Mouse (Mus musculus): ENCODE data around the gene Tlx3. TPM values are rescaled to one million over a fixed set of nuclear protein-coding genes. Genes with fewer than 3 reads are reported as not detected.

Tlx3 gene
- not detected for total RNA-seq (2018; cell fraction: chromatin; rRNA removed)
- total RNA-seq (2018; cell fraction: cytosol; rRNA removed) = not detected
- total RNA-seq (2018; cell fraction: nucleus; rRNA removed) = not detected
- not detected in 3 replicates for polyA plus RNA-seq (2018)

DNA sequence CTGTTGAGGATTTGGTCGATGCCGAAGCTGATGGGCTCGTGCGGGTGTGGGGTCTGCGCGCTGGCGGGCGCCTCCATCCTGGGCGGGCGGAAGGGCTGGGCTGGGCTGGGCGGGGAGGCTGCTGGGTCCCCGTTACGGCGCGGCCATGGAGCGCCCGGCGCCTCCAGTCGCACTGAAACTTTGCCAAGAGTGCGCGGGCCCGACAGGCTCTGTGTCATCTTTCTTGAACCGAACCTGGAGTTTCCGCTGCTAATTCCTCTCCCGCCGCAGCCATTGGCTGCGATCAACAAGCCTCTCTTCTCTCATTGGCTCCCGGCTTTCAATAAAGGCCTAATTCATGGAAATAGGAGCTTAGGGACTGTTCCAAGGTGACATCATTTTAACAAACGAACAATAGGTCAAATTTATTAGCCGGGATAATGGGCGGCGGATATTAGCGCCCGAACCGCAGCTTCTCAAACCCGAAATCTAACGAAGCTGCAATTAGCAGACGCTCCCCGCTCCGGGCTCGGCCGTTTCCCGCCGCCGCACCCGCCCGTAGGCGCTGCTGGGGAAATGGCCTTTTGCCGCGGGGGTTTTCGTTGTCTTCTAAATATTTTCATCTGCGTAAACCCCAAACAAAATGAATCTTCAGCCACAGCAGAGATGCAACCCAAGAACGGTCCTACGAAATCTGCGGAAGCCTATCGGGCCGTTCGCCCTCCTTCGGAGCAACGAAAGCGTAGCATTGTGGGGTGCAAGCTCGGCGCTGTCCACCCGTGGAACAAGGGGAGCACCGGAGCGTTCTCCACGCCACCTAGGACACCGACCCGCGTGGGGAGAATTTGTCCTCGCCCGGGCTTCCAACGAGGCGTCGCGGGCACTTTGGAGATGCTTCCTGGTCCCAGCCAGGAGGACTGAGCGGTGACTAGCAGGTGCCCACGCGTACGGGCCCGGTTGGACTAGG lies at the start of gene Tlx3:
Tlx3 (minus strand) TSS at position 207 of the 946 bp plus-strand sequence.
- WGBS (ENCODE audit: missing documents) = 4% methylated on average over 78 of the region's 81 CpGs
- Histone ChIP-seq H3K27ac (no peak within 1 kb of the TSS), H3K4me3 (ENCODE audit: inconsistent target) (no peak within 1 kb of the TSS), H3K79me2 (ENCODE audit: inconsistent target) (no peaks in the 10 kb centered on the region), H3K36me3 (ENCODE audit: inconsistent target) (no peaks in the 10 kb centered on the region)

DNA sequence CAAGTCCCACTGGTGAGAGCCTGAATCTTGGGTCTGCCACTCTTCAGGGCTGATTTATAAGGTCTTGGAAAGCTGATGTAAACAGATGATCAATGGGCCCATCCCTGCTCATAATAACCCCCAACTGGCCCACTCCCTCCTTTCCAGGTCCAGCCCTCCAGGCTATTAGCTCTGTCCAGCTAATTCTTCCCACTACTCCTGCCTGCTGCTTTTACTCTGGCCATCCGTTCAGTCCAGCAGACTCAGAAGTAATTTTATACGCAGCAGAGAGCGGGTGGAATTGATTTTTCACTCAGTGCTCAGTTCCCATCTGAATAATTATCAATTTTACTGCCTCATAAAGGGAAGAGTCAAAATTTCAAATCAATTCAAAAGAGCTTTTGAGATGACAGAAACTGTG lies 36.9 kb upstream of the Tlx3 start:
- no peak overlapping the region for H3K27ac ChIP-seq
- 91% methylated on average over 3 of the region's 3 CpGs for WGBS (ENCODE audit: missing documents)
- no peaks in the 10 kb centered on the region for H3K36me3 ChIP-seq (ENCODE audit: inconsistent target)
- no peak overlapping the region for H3K4me3 ChIP-seq (ENCODE audit: inconsistent target)
- H3K79me2 ChIP-seq (ENCODE audit: inconsistent target) = no peaks in the 10 kb centered on the region

DNA sequence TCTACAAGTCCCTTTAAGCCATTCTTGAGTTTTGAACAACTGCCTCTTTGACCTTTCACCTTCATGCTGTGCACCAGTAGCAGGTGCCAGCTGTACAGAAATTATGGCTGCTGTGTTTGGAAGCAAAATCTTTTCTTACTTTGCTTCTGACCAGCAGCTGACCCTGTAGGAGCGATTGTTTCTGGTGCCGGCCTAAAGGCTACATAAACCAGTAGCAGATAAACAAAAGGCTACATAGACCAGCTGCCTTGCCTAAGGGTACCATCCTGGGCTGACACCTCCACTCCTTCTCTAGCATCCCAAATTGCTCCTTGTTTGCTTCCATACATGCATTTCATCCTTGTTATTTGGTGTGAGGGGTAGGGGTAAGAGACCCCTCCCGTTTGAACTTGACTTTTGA lies 30.7 kb upstream of the Tlx3 start:
- H3K4me3 ChIP-seq (ENCODE audit: inconsistent target) = no peak overlapping the region
- no peak overlapping the region for H3K27ac ChIP-seq
- no peaks in the 10 kb centered on the region for H3K36me3 ChIP-seq (ENCODE audit: inconsistent target)
- H3K79me2 ChIP-seq (ENCODE audit: inconsistent target) = no peaks in the 10 kb centered on the region
- 85% methylated on average over 3 of the region's 3 CpGs for WGBS (ENCODE audit: missing documents)

DNA sequence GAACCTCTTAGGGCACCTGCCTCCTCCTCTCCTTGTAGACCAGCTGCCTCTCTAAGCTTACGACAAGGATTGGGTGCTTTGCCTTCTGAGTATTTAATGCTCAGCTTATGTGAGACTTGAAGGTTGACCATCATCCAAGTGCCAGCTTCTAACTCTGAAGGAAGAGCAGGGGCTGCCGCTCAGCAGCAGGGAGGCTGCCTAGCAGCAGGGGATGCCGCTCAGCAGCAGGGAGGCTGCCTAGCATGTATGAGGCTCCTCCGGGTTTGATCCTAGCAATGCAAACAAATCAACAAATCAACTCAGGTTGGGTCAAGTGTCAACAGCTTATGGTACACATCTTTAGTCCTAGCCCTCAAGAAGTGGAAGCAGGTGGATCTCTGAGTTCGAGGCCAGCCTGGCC lies 28.7 kb upstream of the Tlx3 start:
- H3K79me2 ChIP-seq (ENCODE audit: inconsistent target) = no peaks in the 10 kb centered on the region
- H3K4me3 ChIP-seq (ENCODE audit: inconsistent target) = no peak overlapping the region
- H3K27ac ChIP-seq = no peak overlapping the region
- no peaks in the 10 kb centered on the region for H3K36me3 ChIP-seq (ENCODE audit: inconsistent target)
- 89% methylated on average over 5 of the region's 5 CpGs for WGBS (ENCODE audit: missing documents)

DNA sequence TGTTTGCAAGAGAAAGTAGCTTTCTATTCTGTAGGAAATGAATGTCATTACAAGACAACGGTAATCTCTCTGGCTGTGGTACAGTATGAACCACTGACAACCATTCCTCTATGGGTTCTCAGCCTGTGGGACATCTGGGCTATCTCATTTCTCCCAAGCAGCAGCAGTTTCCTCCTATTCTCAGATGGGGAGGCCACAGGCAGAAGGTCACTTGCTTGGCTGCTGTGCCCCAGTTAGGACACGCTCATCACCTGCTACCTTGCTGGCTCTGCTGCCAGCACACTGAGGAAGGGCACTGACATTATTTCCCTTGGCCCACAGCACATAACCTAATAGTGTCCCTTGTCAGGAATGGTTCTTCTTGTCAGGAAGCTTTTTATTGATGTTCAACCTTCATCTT lies 24.8 kb upstream of the Tlx3 start:
- H3K36me3 ChIP-seq (ENCODE audit: inconsistent target) = no peaks in the 10 kb centered on the region
- H3K27ac ChIP-seq = no peak overlapping the region
- WGBS (ENCODE audit: missing documents) = 86% methylated on average over 2 of the region's 2 CpGs
- H3K4me3 ChIP-seq (ENCODE audit: inconsistent target) = no peak overlapping the region
- no peaks in the 10 kb centered on the region for H3K79me2 ChIP-seq (ENCODE audit: inconsistent target)

DNA sequence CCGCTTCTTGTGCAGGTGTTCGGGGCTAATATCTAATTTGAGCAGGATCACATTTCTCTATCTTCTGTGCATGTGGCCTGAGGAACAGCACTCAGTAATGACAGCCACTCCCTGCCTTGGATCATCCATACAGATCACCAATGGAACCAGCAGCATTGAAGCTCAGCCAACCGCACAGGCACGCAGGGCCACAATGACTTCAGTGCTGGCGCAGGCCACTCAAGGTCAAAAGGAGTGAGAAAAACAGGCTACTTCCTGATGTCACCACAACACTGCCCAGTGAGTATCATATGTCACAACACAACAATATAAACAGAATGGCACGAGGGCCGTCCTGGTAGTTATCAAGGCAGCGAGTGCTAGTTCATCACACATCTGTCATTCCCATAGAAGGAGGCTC lies 23.1 kb upstream of the Tlx3 start:
- Histone ChIP-seq H3K4me3 (ENCODE audit: inconsistent target) (no peak overlapping the region), H3K27ac (no peak overlapping the region), H3K36me3 (ENCODE audit: inconsistent target) (no peaks in the 10 kb centered on the region), H3K79me2 (ENCODE audit: inconsistent target) (no peaks in the 10 kb centered on the region)
- 93% methylated on average over 8 of the region's 8 CpGs for WGBS (ENCODE audit: missing documents)

DNA sequence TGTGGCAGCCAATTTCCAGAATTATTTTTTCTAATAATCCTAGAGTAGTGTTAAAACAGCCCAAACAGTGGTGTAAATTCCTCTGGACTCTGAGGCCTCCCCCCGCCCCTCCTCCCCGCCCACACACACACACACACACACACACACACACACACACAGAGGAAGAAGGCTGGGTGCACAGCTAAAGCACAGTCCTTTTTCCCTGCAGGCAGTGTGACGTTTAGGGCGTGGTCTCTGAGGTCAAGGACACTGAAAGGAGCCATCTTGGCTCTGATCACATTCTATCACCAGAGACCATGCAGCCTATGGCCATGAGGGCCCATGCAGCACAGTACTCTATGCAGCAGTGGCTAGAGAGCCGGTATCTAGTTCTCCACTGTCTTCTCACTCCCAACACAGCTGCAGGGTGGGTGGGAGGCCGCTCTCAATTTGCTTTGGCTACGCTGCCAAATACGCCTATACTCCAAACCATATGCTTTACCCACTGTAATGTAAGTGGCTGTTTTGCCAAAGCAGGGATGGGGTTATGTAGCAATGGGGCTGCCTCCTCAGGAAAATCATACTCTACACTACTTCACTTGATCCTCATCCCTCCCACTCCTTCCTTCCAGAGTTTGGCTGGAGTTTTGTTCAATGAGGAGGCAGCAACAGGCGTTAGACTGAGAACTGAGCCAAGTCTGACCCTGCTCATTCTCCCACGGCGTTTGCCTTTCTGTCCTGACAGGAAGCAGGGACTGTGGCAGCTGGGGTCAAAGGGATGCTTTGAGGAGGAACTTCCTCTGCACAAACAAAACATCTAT lies 18.4 kb upstream of the Tlx3 start:
- H3K36me3 ChIP-seq (ENCODE audit: inconsistent target) = no peaks in the 10 kb centered on the region
- 71% methylated on average over 11 of the region's 11 CpGs for WGBS (ENCODE audit: missing documents)
- no peak overlapping the region for H3K27ac ChIP-seq
- H3K4me3 ChIP-seq (ENCODE audit: inconsistent target) = no peak overlapping the region
- H3K79me2 ChIP-seq (ENCODE audit: inconsistent target) = no peaks in the 10 kb centered on the region

DNA sequence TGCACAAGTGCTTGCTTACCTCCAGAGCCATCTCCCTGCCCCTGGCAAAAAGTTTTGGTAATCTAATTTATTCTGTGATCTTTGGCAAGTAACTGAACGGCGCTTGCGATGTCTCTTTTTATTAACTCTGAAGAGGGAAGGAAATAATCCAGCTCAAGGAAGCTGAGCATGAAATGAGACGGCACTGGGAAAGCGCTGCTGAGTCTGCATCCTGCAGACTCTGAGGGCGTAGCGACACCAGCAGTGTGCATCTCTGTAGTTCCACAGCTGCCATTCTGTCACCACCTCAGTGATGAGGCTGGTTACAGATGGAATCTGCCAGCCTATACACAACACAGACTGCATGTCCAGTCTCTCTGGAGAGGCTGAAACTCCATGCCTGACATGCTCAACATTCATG lies 17.4 kb upstream of the Tlx3 start:
- 95% methylated on average over 7 of the region's 7 CpGs for WGBS (ENCODE audit: missing documents)

DNA sequence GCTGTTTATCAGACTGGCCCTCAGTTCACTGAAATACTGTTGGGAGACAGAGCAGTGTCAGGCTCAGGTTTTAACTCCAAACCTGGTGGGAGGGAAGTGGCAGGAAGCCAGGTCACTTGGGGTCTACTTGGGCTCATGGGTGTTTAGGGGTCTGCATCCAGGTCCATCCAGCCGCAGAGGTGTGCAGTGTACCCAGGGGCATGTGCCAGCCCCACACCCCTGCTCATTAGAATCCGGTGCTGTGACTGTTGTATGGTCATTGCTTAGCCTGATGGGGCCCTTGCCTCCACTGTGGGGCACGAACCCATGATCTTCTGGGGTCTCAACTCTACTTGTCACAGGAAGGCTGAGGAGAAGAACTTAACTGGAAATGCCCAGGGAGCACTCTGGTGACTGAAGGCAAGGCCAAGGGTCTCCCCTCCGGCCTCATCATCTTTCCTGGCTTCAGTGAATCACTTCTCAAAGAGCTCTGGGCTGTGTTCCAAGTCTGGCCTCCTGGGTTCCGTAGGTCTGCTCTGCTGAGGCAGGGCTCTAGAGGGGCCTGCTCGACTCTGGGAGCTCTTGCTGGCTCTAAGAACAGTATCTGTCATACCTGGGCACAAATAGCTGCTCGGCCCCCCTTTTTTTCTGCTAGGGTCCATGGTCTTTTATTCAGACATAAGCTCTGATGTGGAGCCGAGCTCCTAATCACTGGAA lies 14.1 kb upstream of the Tlx3 start:
- Histone ChIP-seq H3K36me3 (ENCODE audit: inconsistent target) (no peaks in the 10 kb centered on the region), H3K4me3 (ENCODE audit: inconsistent target) (no peak overlapping the region), H3K79me2 (ENCODE audit: inconsistent target) (no peaks in the 10 kb centered on the region), H3K27ac (no peak overlapping the region)
- WGBS (ENCODE audit: missing documents) = 75% methylated on average over 8 of the region's 8 CpGs

More for the DNA sequence above, 17.4 kb upstream of the Tlx3 start:
- Histone ChIP-seq H3K36me3 (ENCODE audit: inconsistent target) (no peaks in the 10 kb centered on the region), H3K27ac (no peak overlapping the region), H3K79me2 (ENCODE audit: inconsistent target) (no peaks in the 10 kb centered on the region), H3K4me3 (ENCODE audit: inconsistent target) (no peak overlapping the region)

DNA sequence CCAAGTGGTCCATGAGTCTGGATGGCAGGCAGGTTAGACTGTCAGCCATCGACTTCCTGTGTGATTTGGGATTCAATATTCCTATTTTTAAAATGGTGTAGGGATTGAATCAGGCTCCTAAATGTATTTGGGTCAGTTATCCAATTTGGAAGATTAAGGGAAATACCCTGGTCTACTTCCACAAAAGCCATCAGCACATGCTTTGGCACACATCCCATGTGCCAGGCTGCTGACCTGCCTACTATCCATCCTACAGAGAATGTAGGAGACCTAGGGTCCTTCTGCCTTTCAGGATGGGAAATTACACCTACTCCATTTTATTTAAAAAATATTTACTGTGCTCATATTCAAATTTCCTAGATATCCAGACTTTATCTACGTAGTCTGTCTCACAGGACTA lies 4.0 kb upstream of the Tlx3 start:
- WGBS (ENCODE audit: missing documents) = 83% methylated on average over 2 of the region's 2 CpGs
- Histone ChIP-seq H3K36me3 (ENCODE audit: inconsistent target) (no peaks in the 10 kb centered on the region), H3K4me3 (ENCODE audit: inconsistent target) (no peak overlapping the region), H3K27ac (no peak overlapping the region), H3K79me2 (ENCODE audit: inconsistent target) (no peaks in the 10 kb centered on the region)

DNA sequence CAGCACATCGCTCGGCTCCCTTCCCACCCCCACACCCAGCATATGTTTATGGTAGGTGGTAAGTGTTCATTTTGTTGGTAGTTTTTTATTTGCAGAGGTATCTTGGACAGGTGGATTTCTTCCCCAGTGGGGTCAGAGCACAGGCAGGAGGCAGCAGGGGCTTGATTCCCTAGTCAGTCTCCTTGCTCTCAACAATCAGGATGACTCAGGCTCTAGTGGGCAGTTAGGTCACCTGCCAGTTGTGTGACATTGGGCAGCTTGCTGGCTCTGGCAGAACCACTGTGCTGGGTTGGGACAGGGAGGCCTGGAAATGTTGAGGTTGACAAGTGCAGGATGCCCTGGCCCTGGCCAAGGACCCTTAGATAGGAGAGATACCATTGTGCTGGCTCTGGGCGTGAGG lies 1.6 kb upstream of the Tlx3 start:
- 32% methylated on average over 3 of the region's 3 CpGs for WGBS (ENCODE audit: missing documents)
- no peaks in the 10 kb centered on the region for H3K36me3 ChIP-seq (ENCODE audit: inconsistent target)
- no peaks in the 10 kb centered on the region for H3K79me2 ChIP-seq (ENCODE audit: inconsistent target)
- no peak overlapping the region for H3K27ac ChIP-seq
- H3K4me3 ChIP-seq (ENCODE audit: inconsistent target) = no peak overlapping the region

DNA sequence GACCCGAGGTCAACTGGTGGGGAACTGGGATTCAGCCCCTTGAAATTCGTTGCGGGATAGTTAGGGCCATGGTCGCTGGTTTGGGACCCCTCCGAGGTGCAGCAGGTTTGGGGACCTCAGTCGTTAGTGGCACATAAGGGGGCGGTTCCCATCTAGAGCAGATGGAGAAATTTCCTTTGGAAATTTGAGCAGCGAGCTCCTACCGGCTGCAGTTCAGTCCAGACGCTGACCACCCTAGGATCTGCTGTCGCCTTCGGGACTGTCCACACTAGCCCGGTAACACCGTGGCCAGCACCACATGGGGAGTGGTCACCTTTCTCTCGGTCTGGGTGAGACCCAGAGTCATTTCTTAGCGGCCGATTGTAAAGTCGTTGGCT lies 928 bp upstream of the Tlx3 start:
- 1% methylated on average over 18 of the region's 18 CpGs for WGBS (ENCODE audit: missing documents)

DNA sequence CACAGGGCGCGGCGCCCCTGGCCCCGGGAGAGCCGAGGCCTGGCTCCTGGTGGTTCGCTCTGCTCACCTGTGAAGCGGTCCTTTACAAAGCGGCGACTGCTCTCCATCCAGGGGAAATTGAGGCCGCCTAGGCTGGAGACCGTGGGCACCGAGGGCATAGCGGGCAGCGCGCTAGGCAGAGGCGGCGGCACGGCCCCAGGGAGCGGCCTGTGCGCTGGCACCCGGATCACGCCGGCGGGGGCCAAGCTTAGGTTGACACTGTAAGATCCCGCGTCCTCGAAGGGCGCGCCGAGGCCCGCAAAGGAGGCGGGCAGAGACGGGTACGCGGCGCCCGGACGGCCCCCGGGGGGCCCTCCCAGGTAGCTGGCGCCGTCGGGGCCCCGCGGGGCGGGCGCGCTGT lies 417 bp downstream of the Tlx3 start:
- 9% methylated on average over 41 of the region's 47 CpGs for WGBS (ENCODE audit: missing documents)
- Histone ChIP-seq H3K79me2 (ENCODE audit: inconsistent target) (no peaks in the 10 kb centered on the region), H3K4me3 (ENCODE audit: inconsistent target) (no peak overlapping the region), H3K27ac (no peak overlapping the region), H3K36me3 (ENCODE audit: inconsistent target) (no peaks in the 10 kb centered on the region)

More for the DNA sequence above, 928 bp upstream of the Tlx3 start:
- no peaks in the 10 kb centered on the region for H3K36me3 ChIP-seq (ENCODE audit: inconsistent target)
- no peak overlapping the region for H3K27ac ChIP-seq
- no peaks in the 10 kb centered on the region for H3K79me2 ChIP-seq (ENCODE audit: inconsistent target)
- no peak overlapping the region for H3K4me3 ChIP-seq (ENCODE audit: inconsistent target)

DNA sequence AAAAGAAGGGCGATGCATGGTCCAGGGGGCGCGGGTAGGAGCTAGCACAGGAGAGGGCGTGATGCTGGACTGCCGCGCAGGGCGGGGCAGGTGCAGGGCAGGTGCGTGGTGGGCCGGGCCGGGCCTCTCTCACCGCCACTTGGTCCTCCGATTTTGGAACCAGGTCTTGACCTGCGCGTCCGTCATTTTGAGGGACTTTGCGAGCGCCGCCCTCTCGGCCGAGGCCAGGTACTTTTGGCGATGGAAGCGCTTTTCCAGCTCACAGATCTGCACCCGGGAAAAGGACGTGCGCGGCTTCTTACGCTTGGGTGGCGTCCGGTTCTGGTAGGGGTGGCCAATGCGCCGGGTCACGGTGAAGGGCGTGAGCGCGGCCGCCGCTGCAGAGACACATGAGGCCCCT lies 1.1 kb downstream of the Tlx3 start:
- no peak overlapping the region for H3K4me3 ChIP-seq (ENCODE audit: inconsistent target)
- H3K36me3 ChIP-seq (ENCODE audit: inconsistent target) = no peaks in the 10 kb centered on the region
- no peaks in the 10 kb centered on the region for H3K79me2 ChIP-seq (ENCODE audit: inconsistent target)
- 8% methylated on average over 37 of the region's 37 CpGs for WGBS (ENCODE audit: missing documents)
- no peak overlapping the region for H3K27ac ChIP-seq

All from macrophage (primary cell).